Mouse (Mus musculus) cortical plate, adult 2 months (tissue): ENCODE results near the gene Usp24.

ENCODE experiments used
- CTCF ChIP-seq: fragments of 200-500 bp; IDR thresholded peaks from 2 replicates; pipeline ENCODE4 v1.5.1; 2011; ENCODE audit warnings: mild to moderate bottlenecking, control low read depth, low read length; ENCODE audit not compliant: insufficient read depth; ENCODE audit errors: extremely low read depth
- POLR2A ChIP-seq: fragments of 200-500 bp; IDR thresholded peaks from 2 replicates; pipeline ENCODE4 v1.6.1; 2011; ENCODE audit warnings: mild to moderate bottlenecking, low read length, control low read depth; ENCODE audit not compliant: insufficient read depth; ENCODE audit errors: extremely low read depth

GRCm38 (mm10) chr4:106281492-106282122 lies 34.4 kb upstream of the Usp24 start:
- no peak for TF ChIP-seq CTCF
- no peak for TF ChIP-seq POLR2A
